Mouse (Mus musculus) urinary bladder, adult 2 months (tissue): ENCODE measurements around the gene Gm49320. TPM values are rescaled to one million over a fixed set of nuclear protein-coding genes. Genes with fewer than 3 reads are reported as not detected.

Experiments used
- DNase-seq: peaks from one replicate; pipeline ENCODE4 v3.0.0; 2022; ENCODE audit warnings: low spot score
- polyA plus RNA-seq: library from polyadenylated mRNA; depleted of rRNA; stranded (reverse); fragments of >200 nt; gene quantifications from 2 replicates; pipeline ENCODE4 v1.2.3, GENCODE M21; 2012; rRNA removed

Gm49320 gene
- polyA plus RNA-seq, 1 experiment = 4.3 TPM

- DNase-seq = peak; percentile 85
Measured at GRCm38 (mm10) chr8:4259125-4259804, 20.6 kb downstream of the Gm49320 start, which contains the start of gene Ctxn1. TSS of gene Ctxn1 (minus strand) at chr8:4259274.

- no peak for DNase-seq
Measured at GRCm38 (mm10) chr8:4259805-4260170, 21.1 kb downstream of the Gm49320 start.

GRCm38 (mm10) chr8:4263105-4263791, 24.6 kb downstream of the Gm49320 start:
- DNase-seq = no peak

- no peak for DNase-seq
Measured at GRCm38 (mm10) chr8:4265160-4265914, 26.7 kb downstream of the Gm49320 start.

GRCm38 (mm10) chr8:4267627-4268026, 29.0 kb downstream of the Gm49320 start:
- DNase-seq = no peak

- DNase-seq = no peak
Measured at GRCm38 (mm10) chr8:4269609-4270008, 30.9 kb downstream of the Gm49320 start.

GRCm38 (mm10) chr8:4275275-4276110, 36.8 kb downstream of the Gm49320 start, which contains the start of gene Timm44:
TSS of gene Timm44 (minus strand) at chr8:4275913.
- peak; percentile 86 for DNase-seq

- no peak for DNase-seq
Measured at GRCm38 (mm10) chr8:4276111-4276465, 37.4 kb downstream of the Gm49320 start.

- no peak for DNase-seq
Measured at GRCm38 (mm10) chr8:4292738-4293137, 54.1 kb downstream of the Gm49320 start.

GRCm38 (mm10) chr8:4297822-4298221, 59.2 kb downstream of the Gm49320 start:
- no peak for DNase-seq

Other genes with a start within 250 kb of the Gm49320 start
- 15.1 and 28.6 TPM in 2 replicates for gene Cd209f, start 133.0 kb upstream of the Gm49320 start, polyA plus RNA-seq
- 6.7 and 13.7 TPM in 2 replicates for gene Cd209g, start 104.8 kb upstream of the Gm49320 start, polyA plus RNA-seq
- gene Evi5l, start 72.3 kb upstream of the Gm49320 start, polyA plus RNA-seq = 13.7 and 19.1 TPM in 2 replicates
- gene Prr36, start 21.4 kb upstream of the Gm49320 start, polyA plus RNA-seq = 0.72 and 1.1 TPM in 2 replicates
- 15.4 and 15.9 TPM in 2 replicates for gene Lrrc8e, start 12.0 kb upstream of the Gm49320 start, polyA plus RNA-seq
- 39.9 and 50.3 TPM in 2 replicates for gene Map2k7, start 125 bp upstream of the Gm49320 start, polyA plus RNA-seq
- 31.6 and 33.6 TPM in 2 replicates for gene Tgfbr3l, start 9.3 kb downstream of the Gm49320 start, polyA plus RNA-seq
- gene Snapc2, start 14.2 kb downstream of the Gm49320 start, polyA plus RNA-seq = 50.9 and 56.7 TPM in 2 replicates
- 98.2 and 133 TPM in 2 replicates for gene Ctxn1, start 20.4 kb downstream of the Gm49320 start, polyA plus RNA-seq
- gene Timm44, start 37.0 kb downstream of the Gm49320 start, polyA plus RNA-seq = 66.5 and 76.2 TPM in 2 replicates
- gene Ccl25, start 86.3 kb downstream of the Gm49320 start, polyA plus RNA-seq = 6.6 and 8.2 TPM in 2 replicates
- gene Elavl1, start 86.5 kb downstream of the Gm49320 start, polyA plus RNA-seq = 61.6 and 65.9 TPM in 2 replicates